Mouse (Mus musculus) hindbrain, embryonic 16.5 days (tissue): ENCODE measurements around the gene Fbxl17. TPM values are rescaled to one million over a fixed set of nuclear protein-coding genes. Genes with fewer than 3 reads are reported as not detected.

Experiments used
- ATAC-seq: fragments of 200-750 bp; cut with Nextera tagmentation; 2 replicates; pipeline ENCODE4 v1.8.0; 2017; ENCODE audit warnings: moderate TSS enrichment, moderate library complexity
- H3K27ac ChIP-seq: fragments of 300-500 bp; sonication (generic); 2 replicates; pipeline ENCODE4 v1.5.1; 2014; ENCODE audit warnings: low read depth, mild to moderate bottlenecking, control low read depth, low read length, moderate library complexity
- H3K27me3 ChIP-seq: fragments of 300-500 bp; sonication (generic); replicated peaks from 2 replicates; pipeline ENCODE4 v1.6.1; 2014; ENCODE audit warnings: low read length; ENCODE audit not compliant: control insufficient read depth, insufficient read depth
- H3K36me3 ChIP-seq: fragments of 300-500 bp; sonication (generic); 2 replicates; pipeline ENCODE4 v1.6.1; 2014; ENCODE audit warnings: mild to moderate bottlenecking, low read length, moderate library complexity, mixed read lengths; ENCODE audit not compliant: control insufficient read depth, insufficient read depth
- H3K4me1 ChIP-seq: fragments of 300-500 bp; sonication (generic); 2 replicates; pipeline ENCODE4 v1.6.1; 2014; ENCODE audit warnings: low read depth, low read length; ENCODE audit not compliant: control insufficient read depth, insufficient read depth
- H3K4me2 ChIP-seq: fragments of 300-500 bp; sonication (generic); 2 replicates; pipeline ENCODE4 v1.6.1; 2014; ENCODE audit warnings: mild to moderate bottlenecking, low read length, control low read depth, moderate library complexity
- H3K4me3 ChIP-seq: fragments of 300-500 bp; sonication (generic); 2 replicates; pipeline ENCODE4 v1.5.1; 2014; ENCODE audit warnings: mild to moderate bottlenecking, low read length, control low read depth, moderate library complexity
- H3K9ac ChIP-seq: fragments of 300-500 bp; sonication (generic); 2 replicates; pipeline ENCODE4 v1.6.1; 2014; ENCODE audit warnings: low read depth, mild to moderate bottlenecking, control low read depth, low read length, moderate library complexity
- H3K9me3 ChIP-seq: fragments of 300-500 bp; sonication (generic); 2 replicates; pipeline ENCODE4 v1.6.1; 2014; ENCODE audit warnings: mild to moderate bottlenecking, low read length, moderate library complexity; ENCODE audit not compliant: control insufficient read depth
- WGBS: fragments of 180-500 bp; shearing (Covaris S2); extraction: QIAGEN DNeasy Blood & Tissue Kit; methylation state at CpG from one replicate; pipeline ENCODE4 v1.1.7; 2014; 5-methylcytosine and 5-hydroxymethylcytosine counted together
- polyA plus RNA-seq: library from polyadenylated mRNA; unstranded; fragments of >200 nt; fragmentation: Nextera tagmentation; extraction: Ambion mirVana; gene quantifications from 2 replicates; pipeline ENCODE4 v1.2.1, GENCODE M21; 2015

Gene Fbxl17
- polyA plus RNA-seq, 1 experiment from 2014 or later = 9.5 TPM

GRCm38 (mm10) chr17:63293979-63294378, 205.8 kb downstream of the Fbxl17 start:
- WGBS = 24% methylated on average over 3 of the region's 3 CpGs
- H3K4me3 ChIP-seq = no peak overlapping the region
- H3K36me3 ChIP-seq = no peaks in the 10 kb centered on the region
- no peaks in the 10 kb centered on the region for H3K4me1 ChIP-seq
- no peaks in the 10 kb centered on the region for H3K9me3 ChIP-seq
- H3K4me2 ChIP-seq = no peak overlapping the region
- no peaks in the 10 kb centered on the region for H3K27me3 ChIP-seq
- ATAC-seq = no peak
- no peak overlapping the region for H3K27ac ChIP-seq
- H3K9ac ChIP-seq = no peak overlapping the region

- no peaks in the 10 kb centered on the region for H3K27me3 ChIP-seq
- H3K4me2 ChIP-seq = no peak overlapping the region
- H3K4me1 ChIP-seq = peaks cover 7% of the 10 kb centered on the region
- ATAC-seq = no peak
- H3K9ac ChIP-seq = no peak overlapping the region
- H3K4me3 ChIP-seq = no peak overlapping the region
- no peaks in the 10 kb centered on the region for H3K36me3 ChIP-seq
- WGBS = 90% methylated on average over 1 of the region's 1 CpGs
- H3K27ac ChIP-seq = no peak overlapping the region
- no peaks in the 10 kb centered on the region for H3K9me3 ChIP-seq
Measured at GRCm38 (mm10) chr17:63289317-63289913, 210.4 kb downstream of the Fbxl17 start.

DNA sequence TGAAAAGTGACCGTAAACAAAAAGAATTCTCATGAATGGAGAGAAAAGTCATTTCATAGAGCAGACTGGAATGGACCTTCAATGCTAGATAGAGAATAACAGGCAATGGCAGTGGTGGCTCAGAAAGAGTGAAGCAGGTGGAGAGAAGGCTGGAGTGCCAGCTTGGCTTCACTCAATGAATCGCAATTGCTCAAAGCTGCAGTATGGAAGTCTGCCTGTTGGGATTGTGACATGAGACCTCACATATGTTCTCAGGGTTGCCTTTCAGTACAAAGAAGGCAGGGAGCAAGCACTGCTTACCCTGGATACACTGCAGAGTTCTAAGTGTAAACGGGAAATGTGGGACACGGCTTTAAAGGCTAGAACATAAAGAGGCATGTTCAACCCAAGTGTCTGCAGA, 211.0 kb downstream of the Fbxl17 start:
- ATAC-seq = no peak
- Histone ChIP-seq H3K4me3 (no peak overlapping the region), H3K4me2 (no peak overlapping the region), H3K36me3 (no peaks in the 10 kb centered on the region), H3K27me3 (no peaks in the 10 kb centered on the region), H3K9ac (no peak overlapping the region), H3K27ac (no peak overlapping the region), H3K4me1 (peaks cover 7% of the 10 kb centered on the region), H3K9me3 (no peaks in the 10 kb centered on the region)
- 85% methylated on average over 4 of the region's 4 CpGs for WGBS

DNA sequence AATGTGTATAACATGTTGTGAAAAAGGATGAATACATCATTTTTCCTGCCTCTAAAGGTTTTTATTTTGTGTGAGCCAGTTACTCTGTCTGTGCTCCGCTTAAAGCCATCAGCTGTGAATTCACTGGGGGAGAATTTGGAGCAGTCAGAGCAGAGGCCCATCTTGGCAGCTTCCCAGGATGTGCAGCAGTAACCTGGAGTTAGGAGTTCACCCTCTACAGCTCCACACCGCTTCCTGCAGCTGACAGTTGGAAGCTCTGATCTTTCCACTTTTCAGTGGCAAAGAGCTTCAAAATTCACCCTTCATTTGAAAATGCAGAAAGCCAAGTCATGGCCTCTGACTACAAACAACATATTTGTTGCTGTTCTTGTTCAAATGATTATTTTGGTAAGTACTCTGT, 212.4 kb downstream of the Fbxl17 start:
- Histone ChIP-seq H3K9ac (no peak overlapping the region), H3K36me3 (no peaks in the 10 kb centered on the region), H3K27me3 (no peaks in the 10 kb centered on the region), H3K4me2 (no peak overlapping the region), H3K4me1 (peaks cover 7% of the 10 kb centered on the region), H3K27ac (no peak overlapping the region), H3K4me3 (no peak overlapping the region), H3K9me3 (no peaks in the 10 kb centered on the region)
- WGBS = 38% methylated on average over 2 of the region's 2 CpGs
- no peak for ATAC-seq

GRCm38 (mm10) chr17:63285265-63285939, 214.4 kb downstream of the Fbxl17 start:
- ATAC-seq = peak; percentile 98
- Histone ChIP-seq H3K36me3 (no peaks in the 10 kb centered on the region), H3K27ac (no peak overlapping the region), H3K9ac (no peak overlapping the region), H3K4me3 (no peak overlapping the region), H3K27me3 (no peaks in the 10 kb centered on the region), H3K4me1 (peaks cover 7% of the 10 kb centered on the region), H3K4me2 (no peak overlapping the region), H3K9me3 (no peaks in the 10 kb centered on the region)
- 39% methylated on average over 11 of the region's 11 CpGs for WGBS

GRCm38 (mm10) chr17:63284074-63284473, 215.7 kb downstream of the Fbxl17 start:
- H3K4me1 ChIP-seq = peaks cover 7% of the 10 kb centered on the region
- H3K27me3 ChIP-seq = no peaks in the 10 kb centered on the region
- H3K4me3 ChIP-seq = no peak overlapping the region
- H3K9me3 ChIP-seq = no peaks in the 10 kb centered on the region
- no peak overlapping the region for H3K27ac ChIP-seq
- ATAC-seq = no peak
- WGBS = 84% methylated on average over 4 of the region's 4 CpGs
- no peak overlapping the region for H3K4me2 ChIP-seq
- no peaks in the 10 kb centered on the region for H3K36me3 ChIP-seq
- no peak overlapping the region for H3K9ac ChIP-seq

- 77% methylated on average over 5 of the region's 5 CpGs for WGBS
- H3K4me3 ChIP-seq = no peak overlapping the region
- peaks cover 4% of the 10 kb centered on the region for H3K4me1 ChIP-seq
- ATAC-seq = no peak
- H3K36me3 ChIP-seq = no peaks in the 10 kb centered on the region
- no peak overlapping the region for H3K9ac ChIP-seq
- no peaks in the 10 kb centered on the region for H3K27me3 ChIP-seq
- H3K9me3 ChIP-seq = no peaks in the 10 kb centered on the region
- no peak overlapping the region for H3K27ac ChIP-seq
- H3K4me2 ChIP-seq = no peak overlapping the region
Measured at GRCm38 (mm10) chr17:63282004-63282403, 217.8 kb downstream of the Fbxl17 start.

GRCm38 (mm10) chr17:63280990-63281389, 218.8 kb downstream of the Fbxl17 start:
- Histone ChIP-seq H3K27ac (no peak overlapping the region), H3K27me3 (no peaks in the 10 kb centered on the region), H3K4me1 (peaks cover 4% of the 10 kb centered on the region), H3K4me3 (no peak overlapping the region), H3K9ac (no peak overlapping the region), H3K36me3 (no peaks in the 10 kb centered on the region), H3K9me3 (no peaks in the 10 kb centered on the region), H3K4me2 (no peak overlapping the region)
- ATAC-seq = no peak
- 78% methylated on average over 2 of the region's 2 CpGs for whole genome bisulfite sequencing

GRCm38 (mm10) chr17:63279144-63279543, 220.7 kb downstream of the Fbxl17 start:
- no peaks in the 10 kb centered on the region for H3K27me3 ChIP-seq

More at GRCm38 (mm10) chr17:63279144-63279543, 220.7 kb downstream of the Fbxl17 start:
- ATAC-seq = no peak
- Histone ChIP-seq H3K4me2 (no peak overlapping the region), H3K27ac (no peak overlapping the region), H3K9me3 (no peaks in the 10 kb centered on the region), H3K4me3 (no peak overlapping the region), H3K36me3 (no peaks in the 10 kb centered on the region), H3K4me1 (no peaks in the 10 kb centered on the region), H3K9ac (no peak overlapping the region)
- 75% methylated on average over 4 of the region's 4 CpGs for WGBS
